Mouse (Mus musculus): ENCODE results near the gene Slc38a10. TPM values are rescaled to one million over a fixed set of nuclear protein-coding genes. Genes with fewer than 3 reads are reported as not detected.

The Slc38a10 gene
- total RNA-seq, 2 experiments from 2014 or later: 33.2 to 47.0 TPM

DNA sequence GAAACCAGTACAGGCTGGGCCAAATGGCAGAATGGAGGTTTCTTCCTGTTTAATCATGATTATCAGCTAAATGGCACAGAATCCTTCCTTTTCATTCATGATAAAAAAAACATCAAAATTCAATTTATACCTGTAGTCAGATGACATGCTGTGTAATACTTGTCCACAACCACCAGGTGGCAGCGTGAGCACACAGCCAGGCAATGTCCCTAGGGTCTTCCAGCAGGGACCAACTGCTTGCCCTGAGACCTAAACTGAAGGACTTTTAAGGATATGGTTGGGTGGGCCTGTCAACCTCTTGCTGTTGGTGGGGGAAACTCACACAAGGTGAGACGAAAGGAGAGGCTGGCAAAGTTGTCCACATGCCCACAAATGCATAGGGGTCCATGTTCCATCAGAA lies 40.1 kb downstream of the Slc38a10 start:
- no peak for ATAC-seq (replicated peaks; ENCODE audit: low FRiP score, low TSS enrichment, poor library complexity, severe bottlenecking)

GRCm38 (mm10) chr11:120110554-120110953 lies 40.6 kb downstream of the Slc38a10 start:
- ATAC-seq (replicated peaks; ENCODE audit: low FRiP score, low TSS enrichment, poor library complexity, severe bottlenecking): 0 out of 2 replicates have a peak, but pooled peaks have one; percentile 20

- ATAC-seq (replicated peaks; ENCODE audit: low FRiP score, low TSS enrichment, poor library complexity, severe bottlenecking): no peak
Observed at GRCm38 (mm10) chr11:120109558-120110210, 41.5 kb downstream of the Slc38a10 start.

- ATAC-seq (replicated peaks; ENCODE audit: low FRiP score, low TSS enrichment, poor library complexity, severe bottlenecking): no peak
Observed at GRCm38 (mm10) chr11:120107796-120108195, 43.4 kb downstream of the Slc38a10 start.

- ATAC-seq (replicated peaks; ENCODE audit: low FRiP score, low TSS enrichment, poor library complexity, severe bottlenecking): no peak
Observed at GRCm38 (mm10) chr11:120107026-120107425, 44.1 kb downstream of the Slc38a10 start.

DNA sequence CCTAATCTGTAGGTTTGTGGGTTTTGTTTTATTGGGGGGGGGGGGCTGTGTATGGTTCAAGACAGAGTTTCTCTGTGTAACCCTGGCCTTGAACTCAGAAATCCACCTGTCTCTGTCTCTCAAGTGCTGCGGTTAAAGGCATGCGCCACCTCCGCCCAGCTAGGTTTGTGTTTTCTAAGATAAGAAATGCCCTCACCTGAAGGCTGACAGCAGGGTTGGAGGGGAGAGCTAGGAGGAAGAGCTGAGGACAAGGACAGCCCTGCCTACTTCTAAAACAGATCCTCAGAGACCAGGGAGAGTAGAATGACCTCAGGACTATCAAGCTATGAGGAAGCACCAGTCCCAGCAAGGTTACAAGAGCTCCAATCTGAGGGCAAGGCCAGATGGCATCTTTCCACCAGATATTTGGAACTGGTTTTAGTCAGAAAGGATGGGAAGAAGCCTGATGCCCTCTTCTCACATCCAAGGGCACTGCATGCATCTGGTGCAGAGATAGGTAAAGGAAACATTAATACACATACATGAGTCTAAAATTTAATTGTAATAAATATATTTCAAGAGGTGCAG lies 47.6 kb downstream of the Slc38a10 start:
- no peak for ATAC-seq (replicated peaks; ENCODE audit: low FRiP score, low TSS enrichment, poor library complexity, severe bottlenecking)

DNA sequence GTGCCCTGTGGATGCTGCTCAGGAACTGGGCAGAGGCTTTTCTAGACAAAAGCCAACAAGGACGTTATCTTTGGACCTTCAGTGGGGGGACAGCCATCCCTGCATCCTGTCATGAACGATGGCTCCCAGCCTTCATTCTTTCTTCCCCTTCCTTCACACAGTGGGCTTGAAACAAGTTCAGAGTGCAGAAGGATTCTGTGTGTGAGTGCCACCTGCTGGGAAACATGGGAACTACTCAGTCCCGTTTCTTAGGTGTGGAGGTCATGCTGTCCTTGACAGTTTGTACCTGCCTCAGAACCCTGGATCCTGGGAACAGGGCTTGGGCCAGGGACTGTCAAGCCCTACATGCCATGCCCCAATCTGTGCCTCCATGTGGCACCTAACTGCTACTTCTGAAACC lies 50.1 kb downstream of the Slc38a10 start:
- ATAC-seq (replicated peaks; ENCODE audit: low FRiP score, low TSS enrichment, poor library complexity, severe bottlenecking): peak; percentile 39

DNA sequence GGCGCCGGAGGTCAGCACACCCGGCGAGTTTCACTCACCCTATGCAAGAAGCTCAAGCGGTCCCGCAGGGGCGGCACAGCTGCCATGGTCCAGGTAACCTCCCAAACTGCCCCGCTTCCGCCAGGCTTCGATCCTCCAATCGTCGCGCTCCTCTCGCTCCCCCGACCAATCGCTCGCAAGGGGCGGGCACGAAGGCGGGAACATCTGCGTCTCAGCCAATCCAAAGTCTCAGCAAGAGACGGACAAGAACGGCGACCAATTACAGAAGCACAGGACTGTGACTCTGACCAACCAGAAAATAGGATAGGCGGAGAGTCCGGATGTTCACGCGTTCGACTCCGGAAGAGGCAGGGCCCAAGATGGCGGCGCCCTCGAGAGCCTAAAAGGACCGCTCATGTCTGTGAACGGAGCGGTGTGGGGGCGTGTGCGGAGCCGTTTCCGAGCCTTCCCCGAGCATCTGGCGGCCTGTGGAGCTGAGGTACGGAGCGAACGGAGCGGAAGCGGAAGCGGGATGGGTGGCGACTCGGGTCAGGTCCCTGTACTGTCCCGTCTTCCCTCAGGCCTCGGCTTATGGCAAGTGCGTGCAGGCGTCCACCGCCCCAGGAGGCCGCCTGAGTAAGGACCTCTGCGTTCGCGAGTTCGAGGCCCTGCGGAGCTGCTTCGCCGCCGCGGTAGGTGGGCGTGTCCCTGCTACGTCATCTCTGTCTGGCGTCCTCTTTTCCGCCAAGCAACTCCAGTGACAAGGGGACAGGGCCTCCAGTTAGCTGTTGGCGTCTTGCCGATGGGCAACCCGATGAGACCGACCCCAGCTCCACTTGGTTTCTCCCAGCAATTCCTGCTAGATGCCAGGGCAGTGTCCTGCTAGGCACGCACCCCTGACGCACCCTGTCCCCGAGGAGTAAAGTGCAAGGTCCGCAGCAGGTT lies 52.3 kb downstream of the Slc38a10 start, which contains the start of the genes Tepsin and Ndufaf8:
Gene Tepsin (minus strand): TSS at position 144 of the 924 bp plus-strand sequence.
Gene Ndufaf8 (plus strand): TSS at position 341 of the 924 bp plus-strand sequence.
- ATAC-seq (replicated peaks; ENCODE audit: low FRiP score, low TSS enrichment, poor library complexity, severe bottlenecking): peak; percentile 95

DNA sequence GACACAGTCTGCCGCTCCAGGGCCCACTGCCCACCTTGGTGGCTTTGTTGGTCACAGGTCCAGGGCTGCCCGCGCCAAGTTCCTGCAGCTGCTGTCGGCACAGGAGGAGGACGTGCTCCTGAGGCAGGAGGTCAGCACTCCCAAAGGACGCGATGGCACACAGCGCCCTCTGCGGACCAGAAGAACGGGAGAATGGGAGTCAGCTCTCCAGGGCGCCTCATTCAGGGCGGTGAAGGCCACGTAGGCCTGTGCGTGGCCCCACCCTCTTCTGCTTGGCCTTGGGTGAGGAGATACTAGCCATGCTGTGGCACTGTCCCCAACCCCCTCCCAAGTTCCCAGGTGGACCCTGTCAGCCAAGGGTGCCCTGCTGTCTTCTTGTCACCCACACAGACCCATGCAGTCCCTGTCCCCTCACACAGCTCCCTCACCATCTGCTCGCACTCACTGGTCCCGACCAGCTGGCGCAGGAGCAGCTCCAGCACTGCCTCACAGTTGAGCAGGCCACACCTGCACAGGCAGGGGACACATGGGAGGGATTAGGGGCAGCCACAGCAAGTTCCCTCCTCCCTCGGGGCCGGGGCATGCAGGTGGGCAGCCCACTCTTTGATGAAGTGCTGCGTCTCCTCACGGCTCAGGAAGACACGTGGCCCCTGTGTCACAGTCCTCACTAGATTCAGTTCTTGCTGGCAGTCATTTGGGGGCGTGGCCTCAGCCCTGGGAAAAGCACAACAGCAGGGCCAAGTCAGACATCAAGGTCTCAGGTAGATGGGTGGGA lies 58.1 kb downstream of the Slc38a10 start:
- ATAC-seq (replicated peaks; ENCODE audit: low FRiP score, low TSS enrichment, poor library complexity, severe bottlenecking): peak; percentile 26; the same call in 1 of the 2 replicates

DNA sequence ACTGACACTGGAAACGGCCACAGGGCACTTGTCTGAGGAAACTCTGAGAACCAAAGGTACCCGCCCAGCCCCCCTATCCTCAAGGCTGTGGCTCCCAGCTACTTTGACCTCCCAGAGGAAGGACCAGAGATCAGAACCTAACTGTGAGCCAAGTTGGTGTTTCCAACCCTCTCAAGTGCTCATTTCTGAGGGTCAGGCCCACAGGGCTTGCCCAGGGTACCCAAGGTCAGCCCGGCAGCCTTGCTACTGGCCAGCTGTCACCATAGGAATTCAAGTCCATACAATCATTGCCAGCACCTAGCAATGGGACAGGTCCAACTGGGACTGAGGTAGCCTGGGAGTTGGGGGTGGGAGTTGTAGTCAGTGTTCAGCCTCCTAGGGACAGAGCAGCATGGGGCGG lies 60.5 kb downstream of the Slc38a10 start:
- no peak for ATAC-seq (replicated peaks; ENCODE audit: low FRiP score, low TSS enrichment, poor library complexity, severe bottlenecking)

DNA sequence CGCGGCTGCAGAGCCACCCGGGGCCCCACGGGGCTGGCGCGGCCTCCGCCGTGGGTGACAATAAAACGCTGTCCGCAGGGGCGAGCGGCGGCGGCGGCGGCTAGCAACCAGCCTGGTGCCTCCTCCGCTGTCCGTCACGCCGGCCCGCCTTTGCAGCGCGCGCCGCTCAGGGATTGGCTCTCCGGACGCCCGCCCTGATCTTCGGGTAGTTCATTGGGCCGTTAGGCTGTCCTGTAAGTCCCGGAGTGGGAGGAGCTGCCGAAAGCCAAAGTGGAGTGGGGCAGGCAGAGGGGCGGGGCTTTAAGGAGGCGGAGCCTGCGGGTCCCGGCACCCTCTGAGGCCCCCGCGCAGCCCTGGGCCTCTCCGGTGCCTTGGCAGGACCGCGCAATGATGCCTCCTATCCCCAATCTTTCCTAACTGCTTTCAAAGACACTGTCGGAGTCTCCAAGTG lies 64.4 kb downstream of the Slc38a10 start, which contains the start of gene Cep131:
Gene Cep131 (minus strand): TSS at position 126 of the 451 bp plus-strand sequence.
- peak; percentile 98 for ATAC-seq (replicated peaks; ENCODE audit: low FRiP score, low TSS enrichment, poor library complexity, severe bottlenecking)

DNA sequence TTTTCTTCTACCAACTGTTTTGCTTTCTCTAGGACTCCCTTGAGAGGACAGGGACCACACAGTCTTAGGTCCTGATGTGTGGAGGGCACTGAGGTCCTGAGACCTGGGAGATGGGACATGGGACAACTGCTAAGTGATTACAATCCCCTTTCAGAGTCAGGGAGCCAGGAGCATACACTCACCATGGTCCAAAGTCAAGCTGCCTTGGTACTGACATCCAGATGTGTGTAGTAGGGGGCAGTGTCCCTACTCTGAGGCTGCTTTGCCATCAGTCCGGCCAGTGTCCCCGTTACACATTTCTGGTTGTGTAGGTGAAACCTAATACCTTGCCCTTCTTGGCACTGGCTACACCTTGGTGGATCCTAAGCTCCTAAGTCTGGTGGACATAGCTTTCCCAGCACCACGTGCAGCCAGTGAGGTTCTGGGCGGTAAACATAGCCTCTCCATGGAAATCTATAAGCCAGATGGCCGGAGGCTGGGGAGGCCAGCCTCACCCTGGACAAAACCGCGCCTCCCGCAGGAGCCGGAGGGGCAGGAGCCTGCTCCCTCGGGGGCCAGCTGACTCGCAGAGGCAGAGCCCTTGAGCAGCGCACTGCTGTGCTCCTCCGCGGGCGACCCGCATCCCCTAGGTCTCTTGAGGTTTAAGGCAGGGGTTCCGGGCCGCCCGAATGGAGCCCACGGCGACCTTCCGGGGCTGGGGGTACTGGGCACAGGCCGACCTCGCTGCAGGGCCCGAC lies 65.1 kb downstream of the Slc38a10 start:
- 0 out of 2 replicates have a peak, but pooled peaks have one; percentile 12 for ATAC-seq (replicated peaks; ENCODE audit: low FRiP score, low TSS enrichment, poor library complexity, severe bottlenecking)

DNA sequence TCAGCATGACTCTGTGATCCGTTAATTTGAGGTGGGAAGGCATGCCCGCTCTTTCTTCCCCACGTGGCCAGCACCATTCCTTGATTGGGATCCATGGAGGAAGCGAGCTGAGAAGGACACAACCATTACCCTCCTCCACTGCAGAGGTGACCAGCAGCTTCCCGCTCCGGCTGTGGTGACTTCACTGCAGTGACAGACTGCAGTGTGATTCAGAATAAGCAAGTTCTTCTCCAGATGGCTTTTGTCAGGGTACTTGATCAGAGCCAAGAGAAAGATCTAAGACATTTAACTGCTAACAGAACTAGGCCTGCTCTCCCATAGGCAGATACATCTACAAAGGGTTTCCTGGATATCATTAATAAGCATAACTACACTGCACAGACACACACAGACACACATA lies 70.9 kb downstream of the Slc38a10 start:
- no peak for ATAC-seq (replicated peaks; ENCODE audit: low FRiP score, low TSS enrichment, poor library complexity, severe bottlenecking)

DNA sequence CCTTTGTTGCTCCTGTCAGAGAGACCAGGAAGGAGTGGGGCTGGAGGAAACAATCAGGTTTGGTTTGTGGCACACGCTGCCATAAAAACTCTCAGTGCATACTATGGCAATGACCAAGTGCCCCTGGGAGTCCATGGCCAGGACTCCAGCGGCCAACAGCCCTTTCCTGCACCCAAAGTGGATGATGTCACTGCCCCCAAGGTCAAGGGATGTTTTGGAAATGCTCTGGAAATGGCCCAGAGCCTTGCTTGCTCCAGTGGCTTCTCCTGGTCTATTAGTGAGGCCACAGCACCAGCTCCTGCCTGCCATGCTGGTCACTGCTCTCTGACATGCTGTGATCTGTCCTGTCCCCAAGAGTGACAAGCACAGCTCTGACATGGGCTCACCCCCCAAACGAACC lies 75.0 kb downstream of the Slc38a10 start:
- no peak for ATAC-seq (replicated peaks; ENCODE audit: low FRiP score, low TSS enrichment, poor library complexity, severe bottlenecking)

- peak; percentile 86 for ATAC-seq (replicated peaks; ENCODE audit: low FRiP score, low TSS enrichment, poor library complexity, severe bottlenecking)
Observed at GRCm38 (mm10) chr11:120072986-120073647, 78.0 kb downstream of the Slc38a10 start.

- ATAC-seq (replicated peaks; ENCODE audit: low FRiP score, low TSS enrichment, poor library complexity, severe bottlenecking): no peak
Observed at GRCm38 (mm10) chr11:120071731-120072320, 79.3 kb downstream of the Slc38a10 start.

GRCm38 (mm10) chr11:120071065-120071464 lies 80.1 kb downstream of the Slc38a10 start:
- no peak for ATAC-seq (replicated peaks; ENCODE audit: low FRiP score, low TSS enrichment, poor library complexity, severe bottlenecking)
